Mouse (Mus musculus) heart, postnatal 10 days (tissue): ENCODE results near the gene Abhd15. TPM values are rescaled to one million over a fixed set of nuclear protein-coding genes. Genes with fewer than 3 reads are reported as not detected.

Source experiments
- DNase-seq, 2 experiments: peaks; one replicate each; pipeline ENCODE4 v3.0.0; 2021
- intact Hi-C: fragments of 180-260 bp; cut with DNase I; formaldehyde crosslinking; loops from one replicate; pipeline ENCODE4 v1.15.1; 2025
- total RNA-seq, 2 experiments: library from RNA; stranded (reverse); gene quantifications; 2 replicates each; pipeline ENCODE4 v1.2.3; 2021

The Abhd15 gene
- total RNA-seq, 2 experiments from 2014 or later: 1.7 to 4.5 TPM

GRCm38 (mm10) chr11:77532202-77532846, 17.4 kb downstream of the Abhd15 start:
- DNase-seq: no peak

GRCm38 (mm10) chr11:77545261-77545660, 30.3 kb downstream of the Abhd15 start:
- intact Hi-C loops: no loop called here
- DNase-seq: no peak

More at GRCm38 (mm10) chr11:77532202-77532846, 17.4 kb downstream of the Abhd15 start:
- intact Hi-C loops: no loop called here

GRCm38 (mm10) chr11:77585201-77585600, 70.3 kb downstream of the Abhd15 start:
- intact Hi-C loops: loop anchor here (2.0 kb wide), 1 partner anchor 44 kb away; no protein-coding TSS in a partner anchor

More at GRCm38 (mm10) chr11:77585201-77585600, 70.3 kb downstream of the Abhd15 start:
- DNase-seq: no peak

Other genes with a start within 250 kb of the Abhd15 start
- 100 to 1,000 TPM; 196 to 202 TPM for gene Coro6, start 52.7 kb upstream of the Abhd15 start, total RNA-seq
- gene Ankrd13b, start 25.4 kb upstream of the Abhd15 start, total RNA-seq: 10 to 100 TPM; 12.8 to 15.0 TPM
- gene Git1, start 21.6 kb upstream of the Abhd15 start, total RNA-seq: 10 to 100 TPM; 64.5 to 65.1 TPM
- 10 to 100 TPM; 11.8 to 12.9 TPM for gene Trp53i13, start 859 bp downstream of the Abhd15 start, total RNA-seq
- not detected for gene Gm10392, start 4.1 kb downstream of the Abhd15 start, total RNA-seq
- 10 to 100 TPM; 64.3 to 67.1 TPM for gene Taok1, start 92.7 kb downstream of the Abhd15 start, total RNA-seq
- 10 to 100 TPM; 60.1 to 63.1 TPM for gene Nufip2, start 171.0 kb downstream of the Abhd15 start, total RNA-seq
- gene Cryba1, start 210.2 kb downstream of the Abhd15 start, total RNA-seq: not detected
- 100 to 1,000 TPM; 228 to 275 TPM for gene Myo18a, start 248.1 kb downstream of the Abhd15 start, total RNA-seq